Mouse (Mus musculus) kidney, adult 8-10 months (tissue): Measurements from ENCODE around the gene Dusp5.
"Not testable (repeated sequence)": the region's sequence is repeated elsewhere in the genome, so short reads cannot be mapped to it uniquely, and the experiment has no call there.

Experiments used
- DNase-seq, 2 experiments: peaks; one replicate each; pipeline ENCODE4 v3.0.0; 2022

Gene Dusp5

DNA sequence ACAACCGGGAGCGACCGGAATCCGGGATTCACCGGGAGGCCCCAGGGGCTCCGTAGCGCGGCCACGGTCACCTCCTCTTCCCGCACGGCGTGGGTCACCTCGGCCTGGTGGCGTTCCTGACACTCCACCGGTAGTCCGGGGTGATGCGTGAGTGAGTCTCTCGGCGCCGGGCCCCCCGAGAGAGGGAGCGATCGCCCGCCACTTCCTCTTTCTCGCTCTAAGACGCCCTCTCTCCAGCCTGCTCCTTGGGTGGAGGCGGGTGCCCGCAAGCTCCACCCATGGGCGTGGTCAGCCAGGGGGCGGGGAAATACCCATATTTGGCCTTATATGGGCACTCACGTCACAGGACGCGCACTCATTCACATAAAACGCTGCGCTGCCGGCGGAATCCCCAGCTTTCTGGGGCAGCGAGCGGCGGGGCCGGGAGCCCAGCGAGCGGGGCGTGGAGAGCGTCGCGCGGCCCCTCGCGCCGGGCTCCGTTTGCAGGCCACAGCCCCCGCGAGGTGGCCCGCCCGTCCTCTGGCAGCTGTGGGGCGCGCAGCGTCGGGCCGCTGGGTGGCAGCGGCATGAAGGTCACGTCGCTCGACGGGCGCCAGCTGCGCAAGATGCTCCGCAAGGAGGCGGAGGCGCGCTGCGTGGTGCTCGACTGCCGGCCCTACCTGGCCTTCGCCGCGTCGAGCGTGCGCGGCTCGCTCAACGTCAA lies at the start of gene Dusp5:
Gene Dusp5 (plus strand): TSS at position 358 of the 703 bp plus-strand sequence.
- peak; percentile 95 to 98 for DNase-seq

GRCm38 (mm10) chr19:53479590-53479989 lies 49.3 kb upstream of the Dusp5 start:
- DNase-seq: no peak

- DNase-seq: no peak
Observed at GRCm38 (mm10) chr19:53482093-53482492, 46.8 kb upstream of the Dusp5 start.

- no peak for DNase-seq
Observed at GRCm38 (mm10) chr19:53482527-53482926, 46.4 kb upstream of the Dusp5 start.

- DNase-seq: no peak
Observed at GRCm38 (mm10) chr19:53483984-53484383, 44.9 kb upstream of the Dusp5 start.

GRCm38 (mm10) chr19:53484918-53485317 lies 44.0 kb upstream of the Dusp5 start:
- DNase-seq: no peak

- no peak for DNase-seq
Observed at GRCm38 (mm10) chr19:53489187-53489586, 39.7 kb upstream of the Dusp5 start.

- no peak for DNase-seq
Observed at GRCm38 (mm10) chr19:53489910-53490309, 39.0 kb upstream of the Dusp5 start.

DNA sequence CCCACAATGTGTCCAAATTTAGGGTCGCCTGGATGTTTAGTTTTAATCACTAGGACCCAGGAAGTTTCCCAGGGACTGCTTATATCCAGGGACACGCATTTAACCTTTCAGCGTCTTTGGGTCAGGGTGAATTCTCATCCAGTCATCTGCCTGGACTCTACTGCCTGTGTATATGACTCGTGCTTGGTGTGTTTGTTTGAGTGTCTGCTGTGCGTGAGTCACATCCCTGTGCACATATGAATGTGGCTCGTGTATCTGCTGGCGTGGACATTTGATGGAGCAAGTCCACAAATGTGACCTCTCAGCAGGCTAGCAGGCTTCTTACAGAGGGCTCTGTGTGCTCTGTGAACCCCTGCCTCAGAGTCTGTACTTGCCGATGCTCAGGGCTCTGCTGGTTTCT lies 38.0 kb upstream of the Dusp5 start:
- no peak for DNase-seq

GRCm38 (mm10) chr19:53492528-53492927 lies 36.4 kb upstream of the Dusp5 start:
- no peak for DNase-seq

- no peak for DNase-seq
Observed at GRCm38 (mm10) chr19:53493866-53494265, 35.0 kb upstream of the Dusp5 start.

GRCm38 (mm10) chr19:53497910-53498309 lies 31.0 kb upstream of the Dusp5 start:
- DNase-seq: no peak

DNA sequence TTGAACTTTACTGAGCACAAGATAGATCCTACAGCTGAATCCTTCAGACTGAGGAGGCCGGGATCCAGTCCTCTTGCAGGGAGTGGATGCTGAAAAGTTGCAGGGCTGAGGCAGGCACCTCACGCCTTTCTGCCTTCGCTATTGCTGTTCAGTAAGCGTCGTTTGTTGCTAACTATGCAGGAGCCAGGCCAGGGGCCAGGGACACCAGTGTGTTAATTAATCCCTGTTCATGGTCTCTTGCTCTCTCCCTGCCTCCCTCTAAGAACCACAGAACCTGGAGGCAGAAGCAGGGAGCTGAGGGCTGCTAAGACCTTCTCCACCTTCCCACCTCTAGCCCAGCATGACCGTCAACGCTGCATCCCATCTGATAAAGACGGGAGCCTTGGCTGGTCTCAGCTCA lies 29.9 kb upstream of the Dusp5 start:
- no peak for DNase-seq

GRCm38 (mm10) chr19:53499451-53499940 lies 29.4 kb upstream of the Dusp5 start:
- peak in 1 of 2 experiments; percentile 18 for DNase-seq

DNA sequence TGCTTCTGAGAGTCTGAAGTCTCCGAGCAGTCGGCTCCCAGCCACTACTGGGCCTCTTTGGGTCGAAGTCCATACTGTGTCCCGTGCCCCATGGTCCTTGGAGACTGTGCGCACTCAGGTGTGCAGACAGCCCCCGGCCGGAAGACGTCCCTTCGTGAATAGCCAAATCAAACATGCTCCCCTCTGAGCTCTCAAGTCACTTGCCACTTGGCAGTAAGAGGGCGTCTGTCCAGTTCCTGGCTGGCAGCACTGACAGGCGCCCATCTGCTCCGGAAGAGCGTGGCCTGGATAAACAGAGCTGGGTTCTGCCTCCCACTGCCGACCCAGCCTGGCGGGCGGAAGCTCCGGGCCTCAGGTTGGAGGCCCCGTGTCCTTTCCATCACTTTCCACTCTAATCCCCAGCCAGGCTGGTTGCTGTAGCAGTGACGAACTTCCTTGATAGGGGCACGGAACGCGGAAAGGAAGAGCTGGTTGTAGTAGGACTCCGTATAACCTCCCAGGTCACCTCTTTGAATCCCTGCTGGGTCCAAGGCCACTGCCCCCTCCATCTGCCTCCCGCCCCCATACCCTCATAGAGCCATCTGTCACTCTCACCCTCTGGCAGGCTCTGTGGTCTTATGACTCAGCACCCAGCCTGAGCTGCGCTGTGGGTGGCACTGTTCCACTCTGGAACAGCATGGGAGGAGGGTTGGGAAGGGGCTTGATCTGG lies 28.5 kb upstream of the Dusp5 start:
- peak; percentile 82 to 84 for DNase-seq

GRCm38 (mm10) chr19:53501239-53501638 lies 27.7 kb upstream of the Dusp5 start:
- DNase-seq: not testable (repeated sequence)

GRCm38 (mm10) chr19:53501765-53502164 lies 27.1 kb upstream of the Dusp5 start:
- no peak for DNase-seq

- no peak for DNase-seq
Observed at GRCm38 (mm10) chr19:53502891-53503371, 26.0 kb upstream of the Dusp5 start.

DNA sequence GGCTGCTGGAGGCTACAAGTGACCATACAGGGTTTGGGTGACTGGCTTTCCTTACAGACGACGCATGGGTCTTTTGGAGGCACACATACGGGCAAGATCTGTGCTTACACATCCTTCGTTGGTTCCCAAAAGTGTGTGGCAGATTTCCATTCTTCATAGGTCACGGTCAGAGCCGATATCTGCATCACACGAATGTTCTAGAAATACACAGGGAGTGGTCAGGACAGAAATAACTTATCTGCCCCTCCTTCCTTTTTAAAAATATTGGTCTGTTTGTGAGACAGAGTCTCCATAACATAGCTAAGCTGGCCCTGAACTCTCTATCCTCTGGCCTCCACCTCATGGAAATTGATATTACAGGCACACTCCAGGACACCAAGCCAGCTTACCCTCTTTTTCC lies 24.7 kb upstream of the Dusp5 start:
- DNase-seq: no peak

DNA sequence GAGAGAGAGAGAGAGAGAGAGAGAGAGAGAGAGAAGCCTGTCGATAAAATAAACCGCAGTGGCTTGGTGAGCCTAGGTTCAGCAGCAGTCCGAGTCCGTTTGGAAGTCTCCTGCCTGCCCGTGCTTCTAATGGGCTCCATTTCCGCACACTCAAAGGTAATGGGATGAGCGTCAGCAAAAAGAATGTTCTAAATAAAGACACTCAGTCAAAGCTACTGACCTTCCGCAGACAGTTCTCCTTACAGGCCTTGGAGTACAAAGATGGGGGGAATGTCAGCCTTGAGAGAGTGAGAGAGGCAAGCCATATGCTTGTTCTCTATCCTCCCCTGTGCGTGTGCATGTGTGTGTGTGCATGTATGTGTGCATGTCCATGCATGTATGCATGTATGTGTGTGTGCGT lies 23.2 kb upstream of the Dusp5 start:
- no peak for DNase-seq

DNA sequence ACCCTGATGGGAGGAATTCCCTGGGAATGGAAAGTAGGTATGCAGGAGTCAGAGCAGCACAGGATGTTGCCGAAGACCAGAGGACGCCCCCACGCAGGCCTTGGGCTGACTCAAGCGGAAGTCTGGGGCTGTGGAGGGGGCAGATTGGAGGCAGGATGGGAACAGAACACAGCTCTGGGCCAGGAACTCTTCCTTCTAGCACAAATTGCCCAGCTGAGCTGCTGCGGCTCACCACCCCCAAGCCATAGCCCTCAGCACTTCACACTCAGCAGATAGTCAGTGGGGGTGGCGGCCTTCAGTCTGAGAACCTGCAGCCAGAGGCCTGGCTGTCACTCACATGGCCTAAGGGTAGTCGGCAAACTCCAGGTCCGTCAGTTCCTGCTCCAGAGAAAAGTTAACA lies 21.4 kb upstream of the Dusp5 start:
- no peak for DNase-seq

DNA sequence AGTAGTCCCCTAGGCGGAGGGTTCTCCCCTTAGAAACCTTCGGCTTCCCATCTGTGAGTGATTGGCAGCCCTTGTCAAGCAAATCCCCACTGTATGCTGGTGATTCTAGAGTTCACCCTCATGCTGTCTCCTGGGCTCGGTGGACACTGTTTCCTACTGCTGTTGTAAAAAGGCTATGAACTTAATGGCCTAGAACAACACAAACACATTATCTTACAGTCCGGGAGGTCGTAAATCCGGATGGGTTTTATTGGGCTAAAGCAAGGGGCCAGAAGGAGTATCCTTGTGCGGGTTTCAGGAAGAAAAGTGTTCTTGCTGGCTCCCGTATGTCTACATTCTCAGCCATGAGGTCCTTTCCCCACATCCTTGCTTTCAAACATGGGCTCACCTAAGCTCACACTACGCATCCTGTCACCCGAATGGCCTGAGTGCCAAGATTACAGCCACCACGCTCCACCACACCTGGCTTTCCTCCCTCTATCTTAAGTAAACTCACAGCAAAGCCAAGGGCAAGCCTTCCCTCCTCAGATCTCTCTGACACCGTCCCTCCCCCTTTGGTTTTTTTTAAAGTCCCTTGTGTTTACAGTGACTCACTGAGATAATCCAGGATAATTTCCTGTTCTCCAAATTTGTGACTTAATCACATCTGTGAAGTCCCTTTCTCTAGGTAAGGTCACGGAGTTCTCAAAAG lies 17.5 kb upstream of the Dusp5 start:
- DNase-seq: no peak

DNA sequence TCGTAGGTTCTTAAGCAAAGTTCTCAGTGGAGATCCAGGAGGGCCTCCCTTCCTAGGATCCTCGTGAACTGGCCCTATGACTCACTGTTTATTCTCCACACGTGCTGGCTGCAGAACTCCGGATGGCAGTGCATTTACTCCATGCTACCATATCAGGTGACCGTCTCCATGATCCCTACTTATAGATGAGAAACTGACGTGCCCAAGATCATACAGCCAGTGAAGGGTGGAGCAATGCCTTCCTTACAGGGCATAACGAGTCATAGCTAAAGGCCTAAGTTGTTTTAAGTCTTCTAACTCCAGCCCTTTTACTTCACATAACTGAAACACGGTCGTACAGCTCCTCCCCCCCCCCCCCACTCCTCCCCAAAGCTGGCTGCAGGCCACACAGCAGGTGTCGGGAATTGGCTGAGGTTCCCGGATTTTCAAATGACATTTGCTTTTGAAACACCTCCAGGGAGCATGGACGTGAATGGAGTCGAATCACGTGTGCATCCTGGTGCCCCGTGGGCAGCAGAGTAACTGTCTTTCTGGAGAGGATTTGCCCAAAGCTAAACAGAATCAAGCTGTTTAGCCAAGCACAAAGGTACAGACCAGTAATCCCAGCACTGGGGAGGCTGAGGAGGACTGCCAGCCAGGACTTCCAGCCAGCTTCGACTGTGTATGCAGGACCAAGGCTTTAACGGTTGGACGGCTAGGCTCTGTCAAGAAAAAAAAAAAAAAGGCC lies 11.4 kb upstream of the Dusp5 start:
- no peak for DNase-seq
